Comparison of ENCODE assay signal across 17 mouse cellular contexts in the genomic region with DNA sequence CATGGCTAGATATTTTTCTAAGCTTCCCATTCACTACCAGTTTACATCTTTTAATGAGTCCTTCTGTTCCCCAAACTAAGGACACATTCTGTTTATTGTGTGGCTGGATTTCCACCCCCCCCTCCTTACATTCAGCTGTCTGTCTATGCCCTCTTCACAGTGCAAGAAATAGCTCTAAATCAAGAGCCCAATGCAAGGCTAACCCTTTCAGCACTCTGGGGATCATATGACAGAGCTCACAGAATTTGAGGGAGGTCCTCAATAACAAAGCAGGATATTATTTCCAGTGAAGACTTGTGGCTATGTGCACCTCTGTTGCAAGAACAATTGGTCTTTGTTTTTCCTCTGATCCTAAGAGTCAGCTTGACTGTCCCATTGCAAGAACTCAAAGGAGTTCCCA.
DNase-seq lines count a peak whose midpoint lies in the region; ATAC-seq and TF ChIP-seq lines count a peak whose summit lies in the region.
"Had no signal": no experiment of that assay in that cellular context is flagged by ENCODE, and none has a peak within 500 bp of the region (broad histone marks: within the 10 kb centered on the region; RNA-seq: fewer than 3 reads in every experiment).

No protein-coding gene starts in this region.

- ATAC-seq in hindbrain, embryonic 12.5 days (ENCODE audit: low FRiP score) = peak; percentile 35; the same call in 1 of the 2 replicates
- no peak for ATAC-seq in hindbrain, postnatal 0 days
- peak; percentile 75; the same call in 1 of the 2 replicates for ATAC-seq in midbrain, embryonic 12.5 days (ENCODE audit: low FRiP score, low read depth)
- ATAC-seq in midbrain, postnatal 0 days (ENCODE audit: low FRiP score) = no peak
- ATAC-seq: CD4-positive, CD25-positive, alpha-beta regulatory T cell, adult 4 months; forebrain, postnatal 0 days; intestine, postnatal 0 days; lung, postnatal 0 days; Patski had no signal

- 0 out of 2 replicates have a peak, but pooled peaks cover 3% of the 10 kb centered on the region for H3K4me1 ChIP-seq in hindbrain, embryonic 12.5 days
- no peaks in the 10 kb centered on the region for H3K4me1 ChIP-seq in hindbrain, postnatal 0 days (ENCODE audit: insufficient read depth, low read length)
- peaks cover 3% of the 10 kb centered on the region; the same call in 1 of the 2 replicates for H3K4me1 ChIP-seq in midbrain, embryonic 12.5 days
- no peaks in the 10 kb centered on the region for H3K4me1 ChIP-seq in midbrain, postnatal 0 days (ENCODE audit: insufficient read depth, low read length)
- H3K4me1 ChIP-seq: embryonic facial prominence, embryonic 15.5 days; limb, embryonic 15.5 days had no signal

- no peak overlapping the region for H3K27ac ChIP-seq in hindbrain, embryonic 12.5 days
- no peak overlapping the region for H3K27ac ChIP-seq in hindbrain, postnatal 0 days
- no peak overlapping the region for H3K27ac ChIP-seq in midbrain, embryonic 12.5 days (replicated peaks)
- no peak overlapping the region for H3K27ac ChIP-seq in midbrain, postnatal 0 days (ENCODE audit: low read depth, low read length)
- H3K27ac ChIP-seq: embryonic facial prominence, embryonic 15.5 days; limb, embryonic 15.5 days had no signal

- no peaks in the 10 kb centered on the region for H3K36me3 ChIP-seq in hindbrain, embryonic 12.5 days
- no peaks in the 10 kb centered on the region for H3K36me3 ChIP-seq in hindbrain, postnatal 0 days (ENCODE audit: insufficient read depth, low read length)
- H3K36me3 ChIP-seq in midbrain, embryonic 12.5 days = no peaks in the 10 kb centered on the region
- no peaks in the 10 kb centered on the region for H3K36me3 ChIP-seq in midbrain, postnatal 0 days (ENCODE audit: insufficient read depth, low read length)
- H3K36me3 ChIP-seq: embryonic facial prominence, embryonic 15.5 days; limb, embryonic 15.5 days had no signal

- H3K9ac ChIP-seq in hindbrain, embryonic 12.5 days = no peak overlapping the region
- H3K9ac ChIP-seq in hindbrain, postnatal 0 days (replicated peaks; ENCODE audit: low read length) = no peak overlapping the region
- no peak overlapping the region for H3K9ac ChIP-seq in midbrain, embryonic 12.5 days (replicated peaks)
- H3K9ac ChIP-seq in midbrain, postnatal 0 days (replicated peaks; ENCODE audit: low read length, poor library complexity, severe bottlenecking) = no peak overlapping the region
- H3K9ac ChIP-seq: embryonic facial prominence, embryonic 15.5 days; forebrain, postnatal 0 days; limb, embryonic 15.5 days had no signal

- no peak for TF ChIP-seq CTCF in hindbrain, postnatal 0 days (IDR thresholded peaks at IDR 0.05; ENCODE audit: low read depth)
- no peak for TF ChIP-seq CTCF in midbrain, postnatal 0 days (IDR thresholded peaks at IDR 0.05)

- no peaks in the 10 kb centered on the region for H3K9me3 ChIP-seq in hindbrain, embryonic 12.5 days (replicated peaks)
- no peaks in the 10 kb centered on the region for H3K9me3 ChIP-seq in hindbrain, postnatal 0 days (ENCODE audit: low read length)
- H3K9me3 ChIP-seq in midbrain, embryonic 12.5 days = no peaks in the 10 kb centered on the region
- no peaks in the 10 kb centered on the region for H3K9me3 ChIP-seq in midbrain, postnatal 0 days (ENCODE audit: low read length)
- H3K9me3 ChIP-seq: embryonic facial prominence, embryonic 15.5 days; limb, embryonic 15.5 days had no signal

- H3K4me3 ChIP-seq in hindbrain, embryonic 12.5 days = no peak overlapping the region
- no peak overlapping the region for H3K4me3 ChIP-seq in hindbrain, postnatal 0 days (ENCODE audit: low read length)
- H3K4me3 ChIP-seq in midbrain, embryonic 12.5 days = no peak overlapping the region
- H3K4me3 ChIP-seq in midbrain, postnatal 0 days (ENCODE audit: low read depth, low read length) = no peak overlapping the region
- H3K4me3 ChIP-seq: embryonic facial prominence, embryonic 15.5 days; limb, embryonic 15.5 days had no signal

- no peaks in the 10 kb centered on the region for H3K27me3 ChIP-seq in hindbrain, embryonic 12.5 days
- H3K27me3 ChIP-seq in hindbrain, postnatal 0 days (ENCODE audit: insufficient read depth, low read length) = no peaks in the 10 kb centered on the region
- no peaks in the 10 kb centered on the region for H3K27me3 ChIP-seq in midbrain, embryonic 12.5 days
- no peaks in the 10 kb centered on the region for H3K27me3 ChIP-seq in midbrain, postnatal 0 days (ENCODE audit: insufficient read depth, low read length)
- H3K27me3 ChIP-seq: embryonic facial prominence, embryonic 15.5 days; limb, embryonic 15.5 days; Patski had no signal

- no peak overlapping the region for H3K4me2 ChIP-seq in hindbrain, embryonic 12.5 days (replicated peaks)
- no peak overlapping the region for H3K4me2 ChIP-seq in hindbrain, postnatal 0 days (ENCODE audit: low read depth, low read length)
- no peak overlapping the region for H3K4me2 ChIP-seq in midbrain, embryonic 12.5 days (replicated peaks)
- H3K4me2 ChIP-seq in midbrain, postnatal 0 days (ENCODE audit: low read depth, low read length, poor library complexity, severe bottlenecking) = no peak overlapping the region
- H3K4me2 ChIP-seq: embryonic facial prominence, embryonic 15.5 days; limb, embryonic 15.5 days had no signal

- no peak for DNase-seq in hindbrain, postnatal 0 days (ENCODE audit: low spot score)
- DNase-seq in midbrain, postnatal 0 days (ENCODE audit: low spot score) = no peak
- DNase-seq in embryo, embryonic 9.5 days (ENCODE audit: extremely low spot score) = peak; percentile 39
- DNase-seq in retina, postnatal 1 day = peak; percentile 34
- DNase-seq in thymus, postnatal 25 days = no peak
- no peak for DNase-seq in heart, adult 11 months
- DNase-seq: adrenal gland, postnatal 10 days; forebrain, postnatal 0 days; right cerebral cortex, adult 18-20 months had no signal

Comparison
In these comparisons a context has a peak if more than half of its experiments do, and no peak if none do; other contexts are left out.
1. ATAC-seq: peak in hindbrain, embryonic 12.5 days (single experiment) and midbrain, embryonic 12.5 days (single experiment); none in hindbrain, postnatal 0 days (single experiment) and midbrain, postnatal 0 days (single experiment).
2. DNase-seq: peak in embryo, embryonic 9.5 days (single experiment) and retina, postnatal 1 day (single experiment); none in hindbrain, postnatal 0 days (single experiment), midbrain, postnatal 0 days (single experiment), thymus, postnatal 25 days (single experiment) and heart, adult 11 months (single experiment).